Comparison of ENCODE assay signal across 8 mouse cellular contexts in genomic region chr2:102675275-102675674, GRCm38 (mm10). TPM values are rescaled to one million over a fixed set of nuclear protein-coding genes. Genes with fewer than 3 reads are reported as not detected.
DNase-seq lines count a peak whose midpoint lies in the region; ATAC-seq and TF ChIP-seq lines count a peak whose summit lies in the region.

No protein-coding gene starts in this region.

- no peak overlapping the region for H3K4me3 ChIP-seq in heart, embryonic 11.5 days (ENCODE audit: low read depth, low read length)
- no peak overlapping the region for H3K4me3 ChIP-seq in CH12.LX (replicated peaks in 1 of 3; ENCODE audit: low read depth in 2 of 3, low read length in 2 of 3, poor library complexity in 1 of 3)
- no peak overlapping the region for H3K4me3 ChIP-seq in limb, embryonic 11.5 days (ENCODE audit: low read depth, low read length)
- H3K4me3 ChIP-seq in olfactory bulb, adult 2 months (ENCODE audit: insufficient read depth, low read depth, low read length), result no peak overlapping the region

- TF ChIP-seq POLR2A in CH12.LX (IDR thresholded peaks at IDR 0.05; ENCODE audit: low read depth, low read length), result no peak
- no peak for TF ChIP-seq POLR2A in olfactory bulb, adult 2 months (IDR thresholded peaks at IDR 0.05; ENCODE audit: insufficient read depth, low read depth, low read length)

- no peak for ATAC-seq in heart, embryonic 11.5 days (replicated peaks; ENCODE audit: insufficient number of reproducible peaks, low FRiP score, low TSS enrichment)
- ATAC-seq in limb, embryonic 11.5 days (ENCODE audit: insufficient number of reproducible peaks, low FRiP score, low TSS enrichment, low read depth), result no peak

- TF ChIP-seq RAD21 in CH12.LX (IDR thresholded peaks at IDR 0.05; ENCODE audit: low read depth, low read length), result peak; percentile 71

- no peaks in the 10 kb centered on the region for H3K4me1 ChIP-seq in heart, embryonic 11.5 days (ENCODE audit: control insufficient read depth, insufficient read depth, low read length)
- H3K4me1 ChIP-seq in CH12.LX (ENCODE audit: control insufficient read depth in 1 of 2, insufficient read depth in 2 of 2), result peaks cover 0 to 10% of the 10 kb centered on the region in 2 experiments; a peak in 2 of 4 replicates
- H3K4me1 ChIP-seq in limb, embryonic 11.5 days (ENCODE audit: control insufficient read depth, insufficient read depth, low read length), result no peaks in the 10 kb centered on the region
- no peaks in the 10 kb centered on the region for H3K4me1 ChIP-seq in olfactory bulb, adult 2 months (ENCODE audit: control insufficient read depth, insufficient read depth, low read length)

- in situ Hi-C loops in CH12.LX (cut with MboI; ENCODE audit: low pct_ligation_motif_present, low pct_unique_long_range_greater_than_20kb, low sequenced_read_pairs), result no loop called here

- no peaks in the 10 kb centered on the region for H3K79me2 ChIP-seq in CH12.LX (replicated peaks; ENCODE audit: control insufficient read depth, extremely low read depth, insufficient read depth, poor library complexity, severe bottlenecking)

- H3K27me3 ChIP-seq in heart, embryonic 11.5 days (ENCODE audit: control insufficient read depth, insufficient read depth, low read length), result no peaks in the 10 kb centered on the region
- no peaks in the 10 kb centered on the region for H3K27me3 ChIP-seq in CH12.LX (replicated peaks)
- H3K27me3 ChIP-seq in limb, embryonic 11.5 days (ENCODE audit: control insufficient read depth, insufficient read depth, low read length), result no peaks in the 10 kb centered on the region

- TF ChIP-seq CTCF in CH12.LX (conservative IDR thresholded peaks at IDR 0.05 in 1 of 2, IDR thresholded peaks at IDR 0.05 in 1 of 2; ENCODE audit: low read depth in 2 of 2, low read length in 2 of 2), result peak; percentile 64 to 79
- peak; percentile 63 for TF ChIP-seq CTCF in olfactory bulb, adult 2 months (IDR thresholded peaks at IDR 0.05; ENCODE audit: insufficient read depth, low read depth, low read length)

- H3K36me3 ChIP-seq in heart, embryonic 11.5 days (ENCODE audit: control insufficient read depth, insufficient read depth, low read length), result no peaks in the 10 kb centered on the region
- no peaks in the 10 kb centered on the region for H3K36me3 ChIP-seq in CH12.LX (replicated peaks in 1 of 2; ENCODE audit: control insufficient read depth in 1 of 2, insufficient read depth in 1 of 2, low read length in 1 of 2)
- H3K36me3 ChIP-seq in limb, embryonic 11.5 days (ENCODE audit: control insufficient read depth, insufficient read depth, low read length), result no peaks in the 10 kb centered on the region

- intact Hi-C loops in gastrocnemius, postnatal 14 days (cut with DNase I; ENCODE audit: low total_unique reads), result no loop called here

- H3K9me3 ChIP-seq in heart, embryonic 11.5 days (replicated peaks; ENCODE audit: control insufficient read depth, low read length), result no peaks in the 10 kb centered on the region
- H3K9me3 ChIP-seq in CH12.LX (replicated peaks; ENCODE audit: low read length), result no peaks in the 10 kb centered on the region
- H3K9me3 ChIP-seq in limb, embryonic 11.5 days (ENCODE audit: control insufficient read depth, low read length), result no peaks in the 10 kb centered on the region

- no peak overlapping the region for H3K4me2 ChIP-seq in heart, embryonic 11.5 days
- no peak overlapping the region for H3K4me2 ChIP-seq in CH12.LX (ENCODE audit: insufficient read depth, low read depth, poor library complexity, severe bottlenecking)
- no peak overlapping the region for H3K4me2 ChIP-seq in limb, embryonic 11.5 days (ENCODE audit: low read depth, severe bottlenecking)

- no peak overlapping the region for H3K27ac ChIP-seq in heart, embryonic 11.5 days (ENCODE audit: low read depth, low read length)
- H3K27ac ChIP-seq in CH12.LX (ENCODE audit: insufficient read depth, low read depth), result no peak overlapping the region
- H3K27ac ChIP-seq in limb, embryonic 11.5 days (replicated peaks; ENCODE audit: low read depth, low read length), result no peak overlapping the region
- H3K27ac ChIP-seq in olfactory bulb, adult 2 months (ENCODE audit: insufficient read depth, low read depth, low read length), result no peak overlapping the region

- DNase-seq in heart, adult 18-20 months, result peak; percentile 33 to 79
- DNase-seq in CH12.LX (ENCODE audit: extremely low read depth), result peak; percentile 37
- DNase-seq in c-Kit-positive CD71-positive TER-119-negative erythroid progenitor cells, embryonic 14.5 days (ENCODE audit: low read depth), result peak; percentile 17
- DNase-seq in gastrocnemius, postnatal 14 days, result peak; percentile 58
- peak; percentile 79 for DNase-seq in limb, embryonic 11.5 days (ENCODE audit: low spot score)
- DNase-seq in thymus, postnatal 36 days, result peak; percentile 37 to 52

- dilution Hi-C loops in CH12.LX (cut with MboI; ENCODE audit: extremely low pct_ligation_motif_present, extremely low pct_unique_long_range_greater_than_20kb, low sequenced_read_pairs), result no loop called here

- no peak overlapping the region for H3K9ac ChIP-seq in heart, embryonic 11.5 days (ENCODE audit: low read depth, low read length)
- H3K9ac ChIP-seq in CH12.LX (ENCODE audit: insufficient read depth, low read depth), result no peak overlapping the region
- H3K9ac ChIP-seq in limb, embryonic 11.5 days (ENCODE audit: low read length), result no peak overlapping the region

- 73% methylated on average over 6 of the region's 6 CpGs for WGBS in heart, embryonic 11.5 days (ENCODE audit: insufficient replicate concordance)
- WGBS in limb, embryonic 11.5 days, result 72% methylated on average over 6 of the region's 6 CpGs
- 59% methylated on average over 6 of the region's 6 CpGs for WGBS in olfactory bulb, adult 2 months

- TF ChIP-seq EP300 in CH12.LX (IDR thresholded peaks at IDR 0.05; ENCODE audit: low read length), result no peak

TF ChIP-seq in CH12.LX, 34 proteins besides CTCF, POLR2A, EP300 and RAD21:
- TF ChIP-seq SIN3A (IDR thresholded peaks at IDR 0.05; ENCODE audit: low read length) (no peak), MYC (IDR thresholded peaks at IDR 0.05; ENCODE audit: low read depth, low read length) (no peak), USF2 (conservative IDR thresholded peaks at IDR 0.05; ENCODE audit: low read depth, low read length) (no peak), PAX5 (IDR thresholded peaks at IDR 0.05; ENCODE audit: low read length) (no peak), CHD1 (IDR thresholded peaks at IDR 0.05; ENCODE audit: low read depth, low read length) (no peak), SMC3 (IDR thresholded peaks at IDR 0.05; ENCODE audit: low read depth, low read length) (peak; percentile 75), ZMIZ1 (IDR thresholded peaks at IDR 0.05; ENCODE audit: low read depth, low read length) (no peak), RCOR1 (conservative IDR thresholded peaks at IDR 0.05; ENCODE audit: low read depth, low read length) (no peak), BHLHE40 (IDR thresholded peaks at IDR 0.05; ENCODE audit: low read depth, low read length) (no peak)

RNA-seq across cellular contexts. Expression of gene Slc1a2, which starts 16.8 kb away (rescaled TPM):
- under 1 TPM; 0.22 to 0.62 TPM for total RNA-seq in heart, adult 18-20 months (2021)
- 0.21 and 0.23 TPM in 2 replicates for polyA plus RNA-seq in heart, embryonic 11.5 days (2014; fragmentation: Nextera tagmentation; extraction: Ambion mirVana)
- total RNA-seq in CH12.LX (2012; rRNA removed) (0.80 and 1.6 TPM in 2 replicates), CH12.LX (2014; rRNA removed) (0.59 and 1.3 TPM in 2 replicates)
- 1.3 and 1.6 TPM in 2 replicates for polyA plus RNA-seq in CH12.LX (2012; ENCODE audit: insufficient read length, low read depth)
- total RNA-seq in gastrocnemius, postnatal 14 days (2021), result under 1 TPM; 0.31 to 0.40 TPM
- 0.06 and 0.11 TPM in 2 replicates for polyA plus RNA-seq in limb, embryonic 11.5 days (2014; fragmentation: Nextera tagmentation; extraction: Ambion mirVana)
- polyA plus RNA-seq in olfactory bulb, adult 2 months (2012; ENCODE audit: insufficient read depth, insufficient read length, low replicate concordance, missing spikeins), result 685 and 1,636 TPM in 2 replicates

Comparison
In these comparisons a context has a peak if more than half of its experiments do, and no peak if none do; other contexts are left out.
1. DNase-seq: peak in every context shown above with its lines; median percentile 79 in limb, embryonic 11.5 days; 58 in gastrocnemius, postnatal 14 days; 56 in heart, adult 18-20 months; 44 in thymus, postnatal 36 days; 37 in CH12.LX; 17 in c-Kit-positive CD71-positive TER-119-negative erythroid progenitor cells, embryonic 14.5 days.
2. RNA of gene Slc1a2, which starts 16.8 kb away (polyA plus RNA-seq): 685 to 1,636 TPM in olfactory bulb, adult 2 months; 1.3 to 1.6 TPM in CH12.LX, 0.21 to 0.23 TPM in heart, embryonic 11.5 days and 0.06 to 0.11 TPM in limb, embryonic 11.5 days; every median in the first group is over 100 times any median in the second.